Mouse (Mus musculus) fat pad, adult 2 months (tissue): ENCODE measurements at regions not wholly inside any gene's neighbourhood (a gene's known extent, or its start where the extent isn't known, plus 50 kb on each side); places are given as distances from the start of the nearest gene placed in this dataset.
A peak's percentile ranks its signal among the peaks of the same experiment; 100 is the strongest.

Source experiments
- DNase-seq: peaks from one replicate; pipeline ENCODE4 v3.0.0-alpha.2; 2011; ENCODE audit warnings: low read depth, low spot score; ENCODE audit errors: extremely low read depth

GRCm38 (mm10) chr11:113021533-113021932, 239.5 kb downstream of the Sox9 start:
- no peak for DNase-seq

- DNase-seq: no peak
Observed at GRCm38 (mm10) chr11:113026994-113027393, 245.0 kb downstream of the Sox9 start.

DNA sequence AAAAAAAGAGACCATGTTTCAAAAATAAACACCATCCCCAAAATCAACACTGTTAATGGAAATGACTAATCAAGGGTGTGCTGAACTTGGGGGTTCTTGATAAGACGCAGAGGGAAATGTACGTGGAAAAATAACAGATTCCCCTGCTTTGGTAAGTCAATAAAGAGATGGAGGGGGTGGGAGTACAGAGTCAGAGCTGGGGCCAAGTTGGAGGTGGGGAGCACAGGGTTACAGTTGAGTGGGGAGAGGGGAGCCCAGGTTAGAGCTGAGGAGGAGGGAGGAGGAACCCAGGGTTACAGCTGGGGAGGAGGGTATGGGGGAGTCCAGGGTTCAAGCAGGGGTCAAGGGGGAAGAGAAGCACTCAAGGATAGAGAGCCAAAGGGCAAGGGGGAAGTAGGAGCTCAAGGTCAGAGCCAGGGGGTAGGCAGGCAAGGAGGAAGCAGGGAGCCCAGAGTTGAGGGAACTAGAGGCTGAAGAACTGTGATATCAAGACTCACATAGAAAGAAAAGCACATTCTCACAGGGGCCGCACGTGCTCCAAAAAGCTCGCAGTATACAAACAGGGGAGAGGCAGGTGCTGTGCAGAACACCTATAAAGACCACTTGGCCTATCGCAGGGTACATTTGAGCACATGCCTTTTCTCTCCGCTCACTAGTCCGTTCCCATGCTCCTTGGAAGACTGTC, 246.4 kb downstream of the Sox9 start:
- no peak for DNase-seq

- no peak for DNase-seq
Observed at GRCm38 (mm10) chr11:113031405-113031804, 249.4 kb downstream of the Sox9 start.

GRCm38 (mm10) chr11:113032487-113033228, 250.6 kb downstream of the Sox9 start:
- no peak for DNase-seq

- no peak for DNase-seq
Observed at GRCm38 (mm10) chr11:113034911-113035310, 252.9 kb downstream of the Sox9 start.

DNA sequence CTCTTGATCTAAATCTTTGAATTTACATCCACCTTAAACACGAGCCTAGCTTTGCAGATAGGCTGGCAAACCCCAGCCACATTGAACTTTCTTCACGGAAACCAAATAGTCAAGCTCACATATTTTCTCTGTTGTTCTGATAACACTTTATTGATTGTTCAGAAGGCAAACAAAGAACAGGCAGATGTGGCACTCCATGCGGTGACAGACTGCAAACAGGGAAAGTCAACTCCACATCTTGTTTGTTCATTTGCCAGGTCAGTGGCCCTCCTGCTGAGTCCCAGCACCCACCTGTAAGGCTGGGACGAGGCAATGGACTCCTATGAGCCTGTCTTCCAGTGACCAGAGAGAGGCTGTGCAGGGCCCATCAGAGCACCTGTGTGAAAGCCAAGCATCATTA, 255.7 kb downstream of the Sox9 start:
- no peak for DNase-seq

- DNase-seq: peak; percentile 21
Observed at GRCm38 (mm10) chr11:113042710-113043109, 260.7 kb downstream of the Sox9 start.

- no peak for DNase-seq
Observed at GRCm38 (mm10) chr11:113046200-113047051, 264.4 kb downstream of the Sox9 start.

DNA sequence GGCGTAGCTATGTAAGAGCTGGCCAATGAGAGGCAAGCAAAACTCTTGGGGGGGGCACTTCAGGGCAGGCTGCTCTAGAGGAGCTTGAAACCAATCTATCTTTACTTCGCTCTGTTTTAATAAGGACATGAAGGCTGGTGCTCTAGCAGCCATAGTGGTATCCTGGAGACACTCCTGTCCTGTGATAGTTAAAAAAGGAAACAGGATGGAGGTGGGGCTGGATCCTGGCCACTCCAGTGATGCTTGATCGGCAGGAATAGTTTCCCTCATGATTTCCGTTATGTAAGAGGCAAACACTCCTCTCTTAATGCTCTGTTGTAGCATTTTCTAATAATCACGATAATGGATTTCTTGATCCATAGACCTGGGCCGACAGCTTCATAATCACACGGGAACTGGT, 266.1 kb downstream of the Sox9 start:
- no peak for DNase-seq

- no peak for DNase-seq
Observed at GRCm38 (mm10) chr11:113049593-113049992, 267.6 kb downstream of the Sox9 start.

DNA sequence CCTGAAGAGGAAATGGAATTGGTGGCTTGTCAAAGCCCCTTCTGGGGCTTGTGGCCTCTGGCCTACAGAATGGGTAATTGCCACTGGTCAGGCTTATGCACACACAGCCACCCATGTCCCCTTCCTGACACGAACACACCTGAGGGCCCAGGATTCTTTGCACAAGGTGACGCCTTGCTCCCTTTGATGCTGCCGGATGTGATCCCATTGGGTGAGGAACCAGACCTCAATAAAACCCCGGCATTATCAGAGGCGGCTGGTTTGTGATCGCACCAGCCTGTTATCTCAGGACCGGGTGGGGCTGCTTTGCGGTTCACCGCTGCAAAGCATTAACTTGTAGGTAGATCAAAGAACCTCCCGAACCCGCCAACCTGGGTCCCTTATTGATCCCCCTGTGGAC, 270.5 kb downstream of the Sox9 start:
- no peak for DNase-seq

DNA sequence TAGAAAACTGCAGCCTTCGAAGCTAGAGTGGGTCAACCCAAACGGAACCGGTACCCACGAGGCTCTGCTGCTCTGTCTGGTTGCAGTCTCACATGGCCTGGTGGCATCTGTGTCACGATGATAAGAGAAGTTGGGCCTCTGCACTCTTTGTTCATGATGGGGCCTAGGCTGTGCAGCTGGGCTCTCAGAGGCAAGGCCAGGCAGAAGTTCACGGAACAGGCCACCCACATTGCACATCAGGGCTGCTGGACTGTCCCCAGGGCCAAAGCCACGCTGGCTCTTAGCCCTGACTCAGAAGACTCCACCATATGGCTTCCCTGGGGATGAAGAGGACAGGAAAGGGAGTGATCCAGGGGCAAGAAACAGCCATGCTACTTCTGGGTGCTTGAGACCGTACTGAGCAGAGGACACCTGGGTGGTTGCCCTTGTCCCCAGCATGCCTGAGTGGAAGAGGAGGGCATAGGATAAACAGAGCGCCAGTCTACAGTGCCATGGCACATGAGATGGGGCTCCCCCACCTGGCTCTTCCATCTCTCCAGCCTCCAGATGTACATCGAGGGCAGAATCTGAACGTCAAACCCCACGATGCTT, 274.1 kb downstream of the Sox9 start:
- no peak for DNase-seq

DNA sequence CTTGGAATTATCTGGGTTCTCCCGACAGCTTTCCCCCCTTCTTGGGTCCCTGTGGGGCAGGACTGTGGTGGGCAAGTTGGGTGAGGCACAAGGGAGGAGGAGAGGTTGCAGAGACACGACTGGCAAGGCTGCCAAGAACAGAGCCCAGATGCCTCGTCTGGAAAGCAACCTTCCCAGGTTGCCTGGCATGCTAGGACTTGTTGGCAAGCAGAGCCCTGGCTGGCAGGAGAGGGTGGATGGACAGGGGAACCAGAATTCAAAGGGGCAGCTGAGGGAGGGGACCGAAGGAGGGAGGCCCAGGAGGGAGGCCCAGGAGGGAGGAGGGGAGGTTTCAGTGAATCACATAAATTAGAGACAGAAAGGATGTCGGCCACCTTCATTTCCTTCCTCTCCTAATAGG, 274.8 kb downstream of the Sox9 start:
- peak; percentile 25 for DNase-seq

GRCm38 (mm10) chr11:113070365-113070764, 288.3 kb downstream of the Sox9 start:
- no peak for DNase-seq

DNA sequence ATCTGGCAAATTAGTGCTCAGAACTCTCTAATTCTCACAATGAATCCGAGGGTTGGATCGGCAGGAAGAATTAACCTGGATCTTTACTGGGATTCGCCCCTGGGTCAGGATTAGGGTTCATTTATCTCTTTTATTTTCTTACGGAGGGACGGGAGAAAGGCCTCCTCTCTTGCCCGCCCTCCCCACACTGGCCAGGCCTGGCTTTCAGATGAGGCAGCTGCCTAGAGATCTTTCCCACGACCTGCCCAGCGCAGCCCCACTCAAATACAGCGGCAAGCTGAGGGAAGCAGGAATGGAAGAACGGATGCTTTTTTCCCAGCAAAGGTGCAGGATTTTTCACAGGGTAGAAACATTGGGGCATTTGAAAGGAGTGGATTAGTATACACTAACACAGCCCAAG, 289.9 kb downstream of the Sox9 start:
- no peak for DNase-seq

DNA sequence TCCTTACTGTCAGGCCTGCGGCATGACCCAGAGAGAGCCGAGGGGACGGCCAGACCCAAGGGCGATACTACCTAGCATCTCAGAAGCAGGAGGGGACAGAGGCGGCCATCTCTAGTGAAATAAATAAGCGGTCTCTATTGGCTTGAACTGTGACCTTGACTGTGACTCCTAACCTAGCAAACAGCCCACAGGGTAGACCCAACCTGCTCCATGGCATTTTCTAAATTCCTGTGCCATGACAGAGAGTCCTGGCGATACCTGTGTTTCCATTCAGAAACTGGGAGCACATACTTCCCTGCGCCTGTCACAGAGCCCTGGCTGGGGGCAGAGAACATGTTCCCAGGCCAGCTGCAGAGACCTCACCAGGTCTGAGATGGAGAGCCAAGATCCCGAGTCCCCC, 292.3 kb downstream of the Sox9 start:
- DNase-seq: no peak

GRCm38 (mm10) chr11:113076371-113076770, 294.3 kb downstream of the Sox9 start:
- DNase-seq: no peak

- no peak for DNase-seq
Observed at GRCm38 (mm10) chr11:113080311-113080710, 298.3 kb downstream of the Sox9 start.

- DNase-seq: no peak
Observed at GRCm38 (mm10) chr11:113084442-113084841, 302.4 kb downstream of the Sox9 start.

GRCm38 (mm10) chr11:113085556-113085955, 303.5 kb downstream of the Sox9 start:
- DNase-seq: no peak
